ENCODE assay signal across 13 mouse cellular contexts in the genomic region with DNA sequence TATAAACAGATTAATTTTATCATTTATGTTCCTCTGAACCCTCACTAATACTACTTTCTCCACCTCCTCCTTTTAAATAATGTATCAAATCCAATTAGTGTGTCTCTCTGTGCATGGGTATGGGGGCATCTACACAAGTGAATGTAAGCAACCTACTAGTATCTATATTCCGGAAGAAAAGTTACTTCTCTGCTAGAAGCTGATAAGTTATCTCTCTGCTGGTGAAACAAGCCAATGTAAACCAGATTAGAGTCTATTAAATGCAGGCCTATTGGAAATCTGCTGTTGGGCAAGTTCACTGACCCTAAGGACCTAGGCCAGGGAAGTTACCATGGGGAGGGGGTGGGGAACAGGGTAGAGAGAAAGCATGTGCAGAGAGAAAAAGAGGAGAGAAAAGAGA.
"Had no signal": no experiment of that assay in that cellular context is flagged by ENCODE, and none has a peak within 500 bp of the region (broad histone marks: within the 10 kb centered on the region; RNA-seq: fewer than 3 reads in every experiment).

No protein-coding gene starts in this region.

- H3K4me3 ChIP-seq: limb, embryonic 15.5 days; midbrain, embryonic 13.5 days; myocyte; neural tube, embryonic 15.5 days had no signal

- H3K36me3 ChIP-seq: limb, embryonic 15.5 days; midbrain, embryonic 13.5 days; neural tube, embryonic 15.5 days had no signal

- H3K9ac ChIP-seq: limb, embryonic 15.5 days; midbrain, embryonic 13.5 days; neural tube, embryonic 15.5 days had no signal

- DNase-seq: kidney, adult 18-20 months; kidney, postnatal 14 days; layer of hippocampus, postnatal 36 days; right cerebral cortex, adult 18-20 months; right cerebral cortex, postnatal 25 days; thymus, adult 18-20 months; thymus, postnatal 25 days had no signal

- ATAC-seq: hindbrain, embryonic 16.5 days; inflammation-experienced regulatory T-cells, adult 6 months; midbrain, embryonic 13.5 days had no signal

- H3K27me3 ChIP-seq: limb, embryonic 15.5 days; midbrain, embryonic 13.5 days; neural tube, embryonic 15.5 days had no signal

- H3K9me3 ChIP-seq: limb, embryonic 15.5 days; midbrain, embryonic 13.5 days; neural tube, embryonic 15.5 days had no signal

- H3K27ac ChIP-seq: limb, embryonic 15.5 days; midbrain, embryonic 13.5 days; neural tube, embryonic 15.5 days had no signal

- H3K4me2 ChIP-seq: limb, embryonic 15.5 days; midbrain, embryonic 13.5 days; neural tube, embryonic 15.5 days had no signal
